Mouse (Mus musculus) neural tube, embryonic 15.5 days (tissue): ENCODE data around the gene Grm4. TPM values are rescaled to one million over a fixed set of nuclear protein-coding genes. Genes with fewer than 3 reads are reported as not detected.

Experiments
- ATAC-seq: fragments of 200-750 bp; cut with Nextera tagmentation; 2 replicates; pipeline ENCODE4 v1.8.0; 2017; ENCODE audit warnings: mild to moderate bottlenecking, moderate TSS enrichment, moderate library complexity; ENCODE audit not compliant: low FRiP score
- H3K27ac ChIP-seq: fragments of 300-500 bp; sonication (generic); replicated peaks from 2 replicates; pipeline ENCODE4 v1.5.1; 2015; ENCODE audit warnings: mild to moderate bottlenecking, inconsistent platforms
- H3K27me3 ChIP-seq: fragments of 300-500 bp; sonication (generic); replicated peaks from 2 replicates; pipeline ENCODE4 v1.6.1; 2015; ENCODE audit warnings: inconsistent platforms
- H3K36me3 ChIP-seq: fragments of 300-500 bp; sonication (generic); 2 replicates; pipeline ENCODE4 v1.6.1; 2015; ENCODE audit warnings: inconsistent platforms
- H3K4me1 ChIP-seq: fragments of 300-500 bp; sonication (generic); 2 replicates; pipeline ENCODE4 v1.6.1; 2015; ENCODE audit warnings: inconsistent platforms
- H3K4me2 ChIP-seq: fragments of 300-500 bp; sonication (generic); 2 replicates; pipeline ENCODE4 v1.6.1; 2015; ENCODE audit warnings: inconsistent platforms, mild to moderate bottlenecking, moderate library complexity
- H3K4me3 ChIP-seq: fragments of 300-500 bp; sonication (generic); replicated peaks from 2 replicates; pipeline ENCODE4 v1.5.1; 2015; ENCODE audit warnings: mild to moderate bottlenecking, inconsistent platforms
- H3K9ac ChIP-seq: fragments of 300-500 bp; sonication (generic); replicated peaks from 2 replicates; pipeline ENCODE4 v1.6.1; 2015; ENCODE audit warnings: mild to moderate bottlenecking, inconsistent platforms
- H3K9me3 ChIP-seq: fragments of 300-500 bp; sonication (generic); replicated peaks from 2 replicates; pipeline ENCODE4 v1.6.1; 2016; ENCODE audit warnings: inconsistent platforms
- WGBS: fragments of 180-500 bp; shearing (Covaris S2); methylation state at CpG from one replicate; pipeline ENCODE4 v1.1.7; 2015; ENCODE audit warnings: mixed read lengths; 5-methylcytosine and 5-hydroxymethylcytosine counted together
- polyA plus RNA-seq: library from polyadenylated mRNA; unstranded; fragments of >200 nt; fragmentation: Nextera tagmentation; extraction: Ambion mirVana; gene quantifications from 2 replicates; pipeline ENCODE4 v1.2.1, GENCODE M21; 2015

Grm4 gene
- polyA plus RNA-seq, 1 experiment from 2014 or later = 10.1 TPM

- no peaks in the 10 kb centered on the region for H3K36me3 ChIP-seq
- WGBS = 94% methylated on average over 11 of the region's 11 CpGs
These were observed 45.6 kb downstream of the Grm4 start for GRCm38 (mm10) chr17:27475650-27476049.

DNA sequence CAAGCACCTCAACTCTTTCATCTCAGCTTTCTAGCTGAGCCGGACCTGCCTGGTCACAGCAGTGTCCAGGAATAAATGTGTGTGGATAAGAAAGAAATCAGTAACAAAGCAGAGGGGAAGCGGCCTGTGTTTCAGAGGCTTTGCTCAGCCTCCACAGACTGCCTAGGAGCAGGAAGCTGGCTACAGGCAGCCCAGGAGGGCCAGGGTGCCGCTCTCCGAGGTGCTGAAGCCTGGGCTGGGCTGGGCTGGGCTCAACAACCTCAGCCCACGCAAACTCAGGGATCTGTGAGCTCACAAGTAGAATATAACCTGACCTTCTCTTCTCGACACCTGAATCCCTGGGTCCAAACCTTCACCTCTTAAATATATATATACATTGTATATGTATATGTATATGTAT, 54.6 kb downstream of the Grm4 start:
- Histone ChIP-seq H3K9me3 (no peaks in the 10 kb centered on the region), H3K4me3 (no peak overlapping the region), H3K27me3 (0 out of 2 replicates have a peak, but pooled peaks cover 3% of the 10 kb centered on the region), H3K9ac (no peak overlapping the region), H3K36me3 (no peaks in the 10 kb centered on the region), H3K4me2 (no peak overlapping the region), H3K27ac (peak overlapping the region; percentile 66), H3K4me1 (peaks cover 29% of the 10 kb centered on the region)
- 34% methylated on average over 6 of the region's 6 CpGs for whole genome bisulfite sequencing
- ATAC-seq = no peak

More at GRCm38 (mm10) chr17:27475650-27476049, 45.6 kb downstream of the Grm4 start:
- no peak for ATAC-seq
- Histone ChIP-seq H3K27me3 (no peaks in the 10 kb centered on the region), H3K4me1 (peaks cover 9% of the 10 kb centered on the region), H3K4me2 (no peak overlapping the region), H3K9me3 (no peaks in the 10 kb centered on the region), H3K27ac (no peak overlapping the region), H3K9ac (no peak overlapping the region), H3K4me3 (no peak overlapping the region)

- Histone ChIP-seq H3K27ac (peak overlapping the region; percentile 66), H3K9ac (no peak overlapping the region), H3K4me2 (no peak overlapping the region), H3K4me1 (peaks cover 29% of the 10 kb centered on the region), H3K27me3 (0 out of 2 replicates have a peak, but pooled peaks cover 3% of the 10 kb centered on the region), H3K9me3 (no peaks in the 10 kb centered on the region), H3K36me3 (no peaks in the 10 kb centered on the region), H3K4me3 (no peak overlapping the region)
- WGBS = 42% methylated on average over 8 of the region's 8 CpGs
- peak; percentile 39 for ATAC-seq
These were observed 55.3 kb downstream of the Grm4 start for GRCm38 (mm10) chr17:27465924-27466323.

DNA sequence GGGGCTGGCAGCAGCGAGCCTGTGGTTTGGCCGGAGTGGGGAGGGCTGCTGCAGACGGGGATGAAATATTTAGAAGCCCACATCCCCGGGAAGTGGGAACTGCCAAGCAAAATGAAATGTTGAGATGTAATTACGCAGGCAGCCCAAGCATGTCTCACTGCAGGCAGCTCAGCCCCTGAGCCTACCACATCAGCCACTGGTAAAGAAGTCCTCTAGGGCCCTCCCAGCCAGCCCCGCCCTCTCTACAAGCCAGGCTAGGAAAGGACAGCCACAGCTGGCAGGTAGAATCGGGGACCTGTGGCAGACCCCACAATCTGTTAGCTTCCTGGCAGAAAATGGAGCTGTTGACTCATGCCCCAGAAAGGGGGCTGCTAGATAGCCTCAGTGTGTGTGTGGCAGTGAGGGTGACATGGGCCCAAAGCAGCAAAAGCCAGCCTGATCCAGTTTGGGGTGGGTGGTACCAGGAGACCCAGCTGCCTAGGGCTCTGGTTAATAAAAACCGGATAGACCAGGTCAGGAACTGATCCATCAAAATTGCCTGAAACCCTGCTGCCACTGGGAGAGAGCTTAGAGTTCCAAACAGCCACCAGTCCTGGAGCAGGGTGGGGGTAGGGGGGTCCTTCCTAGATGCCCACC, 56.8 kb downstream of the Grm4 start:
- Histone ChIP-seq H3K9ac (no peak overlapping the region), H3K27me3 (0 out of 2 replicates have a peak, but pooled peaks cover 6% of the 10 kb centered on the region), H3K4me1 (peaks cover 29% of the 10 kb centered on the region), H3K9me3 (no peaks in the 10 kb centered on the region), H3K4me3 (no peak overlapping the region), H3K27ac (peak overlapping the region; percentile 49; the same call in 1 of the 2 replicates), H3K4me2 (no peak overlapping the region), H3K36me3 (no peaks in the 10 kb centered on the region)
- WGBS = 42% methylated on average over 8 of the region's 8 CpGs
- peak; percentile 59; the same call in 1 of the 2 replicates for ATAC-seq

GRCm38 (mm10) chr17:27459979-27460378, 61.2 kb downstream of the Grm4 start:
- ATAC-seq = no peak
- no peak overlapping the region for H3K9ac ChIP-seq
- WGBS = 84% methylated on average over 10 of the region's 10 CpGs
- H3K9me3 ChIP-seq = no peaks in the 10 kb centered on the region
- peaks cover 11% of the 10 kb centered on the region for H3K4me1 ChIP-seq
- H3K4me3 ChIP-seq = no peak overlapping the region
- no peak overlapping the region for H3K4me2 ChIP-seq
- no peak overlapping the region for H3K27ac ChIP-seq
- H3K27me3 ChIP-seq = 0 out of 2 replicates have a peak, but pooled peaks cover 6% of the 10 kb centered on the region
- H3K36me3 ChIP-seq = no peaks in the 10 kb centered on the region

GRCm38 (mm10) chr17:27459241-27459640, 62.0 kb downstream of the Grm4 start:
- Histone ChIP-seq H3K9ac (no peak overlapping the region), H3K4me1 (peaks cover 5% of the 10 kb centered on the region), H3K9me3 (no peaks in the 10 kb centered on the region), H3K27me3 (0 out of 2 replicates have a peak, but pooled peaks cover 6% of the 10 kb centered on the region), H3K4me2 (no peak overlapping the region), H3K27ac (no peak overlapping the region), H3K4me3 (no peak overlapping the region), H3K36me3 (no peaks in the 10 kb centered on the region)
- WGBS = 86% methylated on average over 3 of the region's 3 CpGs
- ATAC-seq = no peak

- 0 out of 2 replicates have a peak, but pooled peaks cover 8% of the 10 kb centered on the region for H3K27me3 ChIP-seq
- H3K9me3 ChIP-seq = no peaks in the 10 kb centered on the region
- no peak overlapping the region for H3K27ac ChIP-seq
- no peak for ATAC-seq
- no peaks in the 10 kb centered on the region for H3K36me3 ChIP-seq
- no peaks in the 10 kb centered on the region for H3K4me1 ChIP-seq
- H3K9ac ChIP-seq = no peak overlapping the region
- WGBS = 76% methylated on average over 3 of the region's 3 CpGs
- no peak overlapping the region for H3K4me2 ChIP-seq
- no peak overlapping the region for H3K4me3 ChIP-seq
These were observed 63.2 kb downstream of the Grm4 start for GRCm38 (mm10) chr17:27457863-27458494.

- H3K27me3 ChIP-seq = peaks cover 8% of the 10 kb centered on the region; the same call in 1 of the 2 replicates
These were observed 64.1 kb downstream of the Grm4 start for GRCm38 (mm10) chr17:27457038-27457577.

GRCm38 (mm10) chr17:27456364-27456763, 64.8 kb downstream of the Grm4 start:
- no peak overlapping the region for H3K9ac ChIP-seq
- no peaks in the 10 kb centered on the region for H3K9me3 ChIP-seq
- WGBS = 55% methylated on average over 11 of the region's 11 CpGs
- no peak overlapping the region for H3K4me3 ChIP-seq
- peaks cover 12% of the 10 kb centered on the region; the same call in 1 of the 2 replicates for H3K27me3 ChIP-seq
- H3K27ac ChIP-seq = no peak overlapping the region
- no peaks in the 10 kb centered on the region for H3K4me1 ChIP-seq
- no peaks in the 10 kb centered on the region for H3K36me3 ChIP-seq
- no peak for ATAC-seq
- no peak overlapping the region for H3K4me2 ChIP-seq

More at GRCm38 (mm10) chr17:27457038-27457577, 64.1 kb downstream of the Grm4 start:
- H3K4me1 ChIP-seq = no peaks in the 10 kb centered on the region
- H3K9ac ChIP-seq = no peak overlapping the region
- 91% methylated on average over 9 of the region's 9 CpGs for WGBS
- no peak overlapping the region for H3K27ac ChIP-seq
- no peaks in the 10 kb centered on the region for H3K36me3 ChIP-seq
- ATAC-seq = no peak
- no peak overlapping the region for H3K4me2 ChIP-seq
- H3K9me3 ChIP-seq = no peaks in the 10 kb centered on the region
- no peak overlapping the region for H3K4me3 ChIP-seq

GRCm38 (mm10) chr17:27455012-27455784, 66.0 kb downstream of the Grm4 start:
- Histone ChIP-seq H3K9ac (no peak overlapping the region), H3K27me3 (peaks cover 9% of the 10 kb centered on the region; the same call in 1 of the 2 replicates), H3K27ac (no peak overlapping the region), H3K4me2 (no peak overlapping the region), H3K9me3 (no peaks in the 10 kb centered on the region), H3K36me3 (no peaks in the 10 kb centered on the region), H3K4me3 (no peak overlapping the region), H3K4me1 (no peaks in the 10 kb centered on the region)
- ATAC-seq = no peak
- 86% methylated on average over 9 of the region's 9 CpGs for WGBS

DNA sequence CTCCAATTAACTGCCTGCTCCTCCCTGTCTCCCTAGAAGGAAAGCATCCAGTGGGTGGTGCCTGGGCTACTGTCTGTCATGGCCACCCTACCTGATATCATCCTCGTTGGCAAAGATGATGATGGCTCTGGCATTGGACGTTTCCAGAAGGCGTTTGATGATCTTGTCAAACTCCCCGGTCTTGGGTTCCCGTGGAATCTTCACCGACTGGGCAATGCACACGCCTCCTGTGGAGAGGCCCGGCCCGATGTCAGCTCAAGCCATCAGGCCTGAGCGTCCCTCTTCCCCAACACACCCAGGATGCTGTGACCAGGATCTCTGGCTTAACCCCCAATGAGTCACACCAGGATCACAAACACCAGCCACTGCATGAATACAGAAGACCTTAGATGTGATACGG, 66.8 kb downstream of the Grm4 start:
- H3K36me3 ChIP-seq = no peaks in the 10 kb centered on the region
- no peak overlapping the region for H3K27ac ChIP-seq
- no peaks in the 10 kb centered on the region for H3K9me3 ChIP-seq
- H3K4me1 ChIP-seq = no peaks in the 10 kb centered on the region
- no peak overlapping the region for H3K9ac ChIP-seq
- ATAC-seq = no peak
- H3K27me3 ChIP-seq = peaks cover 9% of the 10 kb centered on the region; the same call in 1 of the 2 replicates
- H3K4me3 ChIP-seq = no peak overlapping the region
- H3K4me2 ChIP-seq = no peak overlapping the region
- WGBS = 92% methylated on average over 11 of the region's 11 CpGs
